Mouse (Mus musculus) left cerebral cortex, adult 9 months (tissue): ENCODE measurements around the gene Nek2.

Source experiments
- DNase-seq, 2 experiments: peaks; one replicate each; pipeline ENCODE4 v3.0.0; 2022; ENCODE audit warnings: low spot score in 2 of 2

Nek2 gene

DNA sequence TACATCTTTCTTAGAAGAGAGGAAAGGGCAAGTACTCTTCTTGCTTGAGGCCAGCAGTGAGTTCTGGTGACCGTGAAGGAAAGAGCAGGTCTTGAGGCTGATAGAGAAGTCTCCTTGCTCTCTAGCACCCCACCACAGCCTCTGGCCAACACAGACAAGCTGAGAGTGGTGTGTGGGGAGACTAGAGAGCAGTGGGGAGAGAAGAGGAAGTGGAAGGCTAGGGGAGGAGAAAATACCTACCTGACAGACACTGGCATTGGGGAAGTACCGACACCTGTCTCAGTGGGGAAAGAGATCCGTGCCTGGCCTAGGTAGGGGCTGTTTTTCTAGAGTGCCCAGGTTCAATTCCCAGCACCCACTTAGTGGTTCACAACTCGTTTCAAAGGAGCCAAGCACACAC is 7.0 kb upstream of the Nek2 start:
- DNase-seq, result no peak

DNA sequence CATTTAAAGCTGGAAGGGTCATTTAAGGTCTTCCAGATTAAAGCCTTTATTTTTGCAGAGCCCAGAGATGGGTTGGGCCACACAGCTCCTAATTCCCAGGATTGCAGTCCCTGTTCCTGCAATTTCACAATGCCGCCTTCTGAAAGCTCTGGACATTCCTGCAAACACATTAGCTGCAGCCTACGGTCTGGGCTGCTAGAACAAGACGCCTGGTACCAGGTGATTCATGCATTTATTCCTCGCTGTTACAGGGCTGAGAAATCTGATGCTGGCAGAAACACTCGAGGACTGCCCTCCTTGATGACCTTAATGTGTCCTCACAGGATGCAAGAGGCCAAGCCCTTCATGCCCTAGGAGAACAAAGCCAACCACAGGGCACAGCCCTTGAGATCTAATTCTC is 6.3 kb upstream of the Nek2 start:
- DNase-seq, result no peak

DNA sequence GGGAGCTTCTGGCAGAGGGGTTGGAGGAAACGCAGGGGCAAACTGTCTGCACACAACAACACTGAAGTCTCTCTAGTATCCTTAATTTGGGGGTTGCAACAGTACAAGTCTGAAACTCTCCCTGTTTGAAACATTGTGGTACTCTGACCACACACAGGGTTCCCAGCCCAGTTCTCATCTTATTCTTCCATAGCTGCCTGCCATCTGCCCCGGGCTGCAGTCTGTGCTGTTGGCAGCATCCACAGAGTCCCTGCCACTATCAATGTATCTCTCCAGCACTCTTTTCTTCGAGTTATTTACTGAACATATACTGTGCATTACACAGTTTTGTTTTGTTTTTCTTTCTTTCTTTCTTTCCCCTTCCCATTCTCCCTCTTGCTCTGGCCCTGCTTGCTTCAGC is 4.6 kb upstream of the Nek2 start:
- DNase-seq, result no peak

DNA sequence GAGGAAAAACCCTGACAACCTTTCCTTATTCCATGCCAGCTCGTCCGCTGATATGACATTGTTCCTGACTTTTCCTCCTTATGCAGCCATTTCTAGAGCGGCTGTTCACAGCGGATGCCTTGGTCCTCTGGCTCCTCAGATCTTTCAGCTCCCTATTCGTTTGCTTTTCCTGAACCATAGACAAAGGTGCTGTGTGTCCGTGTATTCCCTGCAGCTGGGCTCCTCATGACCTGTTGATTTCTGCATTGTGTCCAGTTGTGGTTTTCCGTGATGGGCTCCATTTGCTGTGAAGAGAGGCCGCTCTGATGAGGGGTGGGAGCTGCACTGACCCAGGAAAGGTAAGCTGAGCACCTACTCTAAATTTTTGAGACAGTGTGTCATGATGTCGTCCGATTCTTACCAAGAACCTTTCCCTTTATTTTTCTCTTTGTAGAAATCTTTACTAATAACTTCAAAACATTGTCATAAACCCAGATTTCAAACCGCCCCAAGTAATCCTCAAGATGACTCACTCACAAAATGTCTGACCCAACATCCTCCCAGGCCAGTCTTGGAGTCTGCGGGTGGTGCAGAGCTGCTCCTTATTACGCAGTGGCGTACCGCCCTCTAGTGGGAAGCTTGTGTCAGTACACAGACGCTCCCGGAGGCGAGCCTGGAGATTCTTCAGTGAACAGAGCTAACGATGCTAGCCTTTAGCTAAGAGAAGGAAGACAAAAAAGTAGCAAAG is 3.7 kb upstream of the Nek2 start:
- DNase-seq, result peak; percentile 56 to 91

DNA sequence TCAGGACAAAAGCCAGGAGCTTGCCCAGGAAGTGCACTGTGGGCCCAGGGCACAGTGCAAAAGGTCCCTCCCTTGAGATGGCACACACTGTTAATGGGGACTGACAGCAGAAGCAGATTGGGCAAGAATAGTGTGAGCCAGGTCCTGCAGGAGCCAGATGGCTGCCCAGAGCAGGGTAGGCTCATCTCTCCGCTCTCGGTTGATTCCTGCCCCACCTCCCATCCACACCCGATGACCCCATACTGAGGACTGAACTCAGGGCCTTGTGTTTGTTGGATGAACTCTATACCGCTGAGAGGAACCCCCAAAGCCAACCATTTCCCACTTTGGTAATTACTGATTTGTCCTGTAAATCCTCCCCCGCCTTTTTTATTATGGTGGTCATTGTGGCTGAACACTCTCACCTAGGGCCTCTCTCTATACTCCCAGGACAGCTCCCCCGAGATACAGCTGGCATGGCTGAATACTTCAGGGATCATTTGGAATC is 3.1 kb upstream of the Nek2 start:
- DNase-seq, result no peak

DNA sequence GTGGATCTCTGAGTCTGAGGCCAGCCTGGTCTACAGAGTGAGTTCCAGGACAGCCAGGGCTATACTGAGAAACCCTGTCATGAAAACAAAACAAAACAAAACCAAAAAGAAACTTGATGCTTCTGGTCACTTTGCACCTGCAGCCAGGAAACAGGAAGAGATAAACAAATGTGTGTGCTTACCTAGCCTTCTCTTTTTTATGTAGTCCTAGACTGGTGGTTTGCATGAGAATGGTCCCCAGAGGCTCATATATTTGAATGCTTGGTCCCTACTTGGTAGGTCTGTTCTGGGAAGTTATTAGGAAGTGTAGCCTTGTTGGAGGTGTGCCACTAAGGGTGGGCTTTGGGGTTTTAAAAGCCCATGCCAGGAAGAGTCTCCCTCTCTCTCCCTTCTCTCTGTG is 2.2 kb upstream of the Nek2 start:
- DNase-seq, result no peak

DNA sequence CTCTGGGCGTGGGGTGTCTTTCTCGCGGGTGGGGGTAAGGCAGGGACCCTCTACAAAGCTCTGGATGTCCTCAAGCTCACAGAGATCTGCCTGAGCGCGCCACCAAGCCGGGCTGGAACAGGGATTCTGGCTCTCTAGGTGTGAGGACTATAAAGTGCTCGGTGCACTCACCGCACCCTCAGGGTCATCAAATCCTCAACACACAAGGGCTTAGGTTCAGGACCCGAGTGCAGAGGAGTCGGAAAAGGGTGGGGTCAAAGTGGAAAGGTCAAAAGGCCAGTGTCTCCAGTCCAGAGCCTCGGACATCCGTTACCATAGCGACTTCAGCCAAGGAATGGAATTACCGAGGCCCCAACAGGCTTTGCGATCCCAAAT is 306 bp upstream of the Nek2 start:
- DNase-seq, result no peak

DNA sequence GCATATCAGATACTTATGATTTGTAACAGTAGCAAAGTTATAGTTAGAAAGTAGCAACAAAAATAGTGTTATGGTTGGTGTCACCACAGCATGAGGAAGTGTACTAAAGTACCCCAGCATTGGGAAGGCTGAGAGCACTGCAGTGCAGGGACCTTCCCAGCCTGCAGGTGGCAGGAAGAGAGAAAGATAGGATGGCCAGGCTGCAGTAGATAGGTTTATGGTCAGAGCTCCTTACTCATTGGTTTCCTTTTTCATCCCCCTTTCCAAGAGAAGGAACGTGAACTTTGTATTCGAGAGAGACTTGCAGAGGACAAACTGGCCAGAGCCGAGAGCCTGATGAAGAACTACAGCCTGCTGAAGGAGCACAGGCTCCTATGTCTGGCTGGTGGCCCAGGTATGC is 7.9 kb downstream of the Nek2 start:
- no peak for DNase-seq

DNA sequence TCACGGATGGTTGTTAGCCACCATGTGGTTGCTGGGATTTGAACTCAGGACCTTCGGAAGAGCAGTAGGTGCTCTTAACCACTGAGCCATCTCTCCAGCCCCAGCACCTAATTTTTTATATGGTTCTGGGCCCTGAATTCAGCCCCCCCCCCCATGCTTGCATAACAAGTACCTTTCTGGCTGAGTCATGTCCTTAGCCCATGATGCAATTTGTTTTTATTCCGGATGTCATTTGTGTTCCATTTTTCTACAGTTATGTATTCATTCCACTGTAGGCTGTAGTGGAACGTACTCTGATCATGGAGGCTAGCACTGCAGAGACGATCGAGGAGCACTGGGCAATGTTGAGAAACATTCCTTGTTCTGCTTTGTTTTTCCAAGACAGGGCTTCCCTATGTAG is 12.2 kb downstream of the Nek2 start:
- no peak for DNase-seq

DNA sequence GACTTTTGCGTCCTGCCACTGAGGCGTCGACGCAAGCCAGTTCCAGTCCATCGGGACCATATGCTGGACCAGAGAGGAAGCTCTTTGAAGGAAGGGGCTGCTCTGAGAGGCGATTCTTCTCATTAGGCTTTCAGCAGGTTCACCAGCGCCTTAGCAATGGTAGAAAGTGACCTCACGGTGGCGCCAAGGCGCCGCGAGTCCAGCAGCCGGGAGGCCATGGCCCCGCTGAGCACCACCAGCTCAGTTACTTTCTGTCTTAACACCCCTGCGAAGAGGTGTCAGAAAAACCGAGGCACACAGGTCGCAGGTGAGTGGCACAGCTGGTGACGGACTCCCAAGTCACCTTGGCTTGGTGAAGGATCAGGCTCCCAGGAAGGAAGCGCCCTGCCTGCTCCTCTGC is 13.6 kb downstream of the Nek2 start:
- DNase-seq, result peak in 1 of 2 experiments; percentile 59

DNA sequence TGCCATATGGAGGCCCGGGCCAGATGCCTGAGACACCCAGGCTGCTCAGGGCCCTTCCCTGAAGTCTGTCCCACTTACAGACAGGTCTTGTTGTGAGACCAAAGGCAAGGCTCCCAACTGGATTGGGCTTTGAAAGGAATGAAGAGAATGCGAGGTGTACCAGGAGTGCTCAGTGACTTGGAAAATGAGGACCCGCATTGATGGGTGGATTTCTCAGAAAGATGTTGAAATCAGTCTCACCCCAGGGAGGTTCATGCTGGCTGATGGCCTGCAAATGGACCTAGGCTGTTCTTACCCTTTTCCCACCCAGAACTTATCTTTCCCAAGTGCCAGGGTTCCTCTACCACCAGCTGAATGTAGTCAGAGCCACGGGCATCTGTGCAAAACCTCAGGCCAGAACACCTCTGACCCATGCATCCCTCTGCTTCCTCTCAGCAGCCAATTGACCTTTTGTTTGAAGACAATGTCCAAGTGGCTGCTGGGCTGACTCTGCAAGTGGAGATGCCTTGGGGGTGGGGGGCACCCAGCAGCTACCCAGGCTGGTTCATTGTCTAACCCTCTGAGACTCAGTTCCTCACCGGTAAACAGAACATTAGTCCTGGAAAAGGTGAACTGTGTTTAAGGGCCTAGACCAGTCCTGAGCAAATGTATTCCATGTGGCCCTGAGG is 15.2 kb downstream of the Nek2 start:
- no peak for DNase-seq

DNA sequence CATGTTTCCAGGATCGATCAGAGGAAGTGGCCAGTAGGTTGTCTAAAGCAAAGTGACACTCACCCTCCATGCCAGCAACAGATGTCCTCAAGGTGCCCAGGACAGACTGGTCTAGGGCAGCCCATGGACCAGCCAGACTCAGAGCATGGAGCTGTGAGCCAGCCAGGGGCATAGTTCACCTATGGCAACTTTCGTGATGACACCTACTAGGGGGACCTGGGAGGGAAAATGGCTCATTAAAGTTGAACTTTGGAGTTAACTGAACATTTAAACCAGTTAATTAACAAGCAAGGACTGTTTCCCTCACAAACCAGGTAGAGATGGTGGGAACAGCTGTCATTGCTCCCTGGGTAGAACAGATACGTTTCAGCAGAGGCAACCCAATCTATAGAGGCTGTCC is 16.4 kb downstream of the Nek2 start:
- DNase-seq, result no peak

DNA sequence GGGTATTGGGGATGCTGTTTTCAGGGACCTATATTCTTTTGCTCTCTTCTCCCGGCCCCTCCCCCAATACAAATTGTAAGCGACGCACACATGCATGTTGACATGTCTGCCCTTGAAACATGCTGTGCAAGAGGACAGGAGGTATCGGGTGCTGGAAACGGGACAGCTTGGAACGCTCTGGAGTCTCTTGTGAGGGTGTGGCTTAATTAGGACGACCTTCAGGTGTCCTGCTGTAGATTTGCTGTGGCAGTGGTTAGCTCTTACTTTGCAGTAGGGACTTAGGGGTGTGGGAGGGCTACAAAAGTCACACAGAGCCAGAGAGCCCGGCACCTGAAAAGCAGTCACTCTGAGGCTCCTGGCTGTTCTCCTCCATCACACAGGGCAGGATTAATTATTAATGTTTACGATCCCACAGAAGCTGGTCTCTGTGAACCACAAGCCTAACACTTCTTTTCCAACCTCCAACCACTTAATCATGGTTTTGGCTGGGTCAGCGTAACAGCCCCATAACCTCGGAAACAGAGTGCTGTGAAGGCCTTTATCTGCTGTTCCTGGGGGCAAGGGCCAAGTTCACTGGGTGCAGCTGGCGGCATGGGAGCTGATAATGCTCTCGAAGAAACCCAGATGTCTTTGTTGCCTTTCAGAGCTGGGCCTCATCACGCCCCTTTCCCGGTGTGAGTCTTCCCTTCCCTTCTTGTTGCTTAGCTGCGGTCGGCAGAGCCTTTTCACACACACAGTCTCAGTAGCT is 17.9 kb downstream of the Nek2 start:
- DNase-seq, result no peak

DNA sequence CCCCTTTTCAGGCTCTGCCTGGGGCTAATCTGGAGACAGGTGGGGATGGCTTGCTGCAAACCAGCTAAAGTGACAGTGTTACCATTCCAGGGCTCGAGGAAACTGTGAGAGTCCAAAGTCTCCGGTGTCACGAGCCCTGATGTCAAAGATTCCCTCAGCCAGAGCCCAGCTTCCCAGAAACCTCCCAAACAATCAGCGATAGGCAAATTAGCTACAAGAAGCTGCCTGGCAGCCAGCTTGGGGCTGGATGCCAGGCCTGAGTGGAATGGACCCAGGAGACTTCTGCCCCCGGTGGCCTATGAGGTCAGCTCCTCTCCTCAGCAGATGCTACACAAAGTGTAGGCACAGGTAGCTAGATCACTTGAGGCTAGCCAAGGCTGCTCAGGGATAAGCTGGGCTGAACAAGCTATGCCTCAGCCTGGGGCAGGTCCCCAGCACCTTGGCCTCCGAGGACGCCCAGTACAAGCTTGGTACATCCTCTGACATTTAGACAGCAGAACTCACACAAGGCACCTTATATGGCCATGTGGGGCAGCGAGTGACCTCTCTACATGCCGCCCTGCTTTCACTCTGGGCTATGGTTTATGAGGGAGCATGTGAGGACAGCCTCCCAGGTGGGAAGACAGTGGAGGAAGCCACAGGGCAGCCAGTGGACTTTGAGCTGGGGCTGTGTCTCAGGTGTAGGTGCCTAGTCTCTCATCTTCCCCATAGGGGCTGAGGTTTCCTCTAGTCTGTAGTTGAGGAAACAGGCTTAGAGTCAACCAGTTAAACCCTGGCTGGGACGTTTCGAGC is 19.7 kb downstream of the Nek2 start:
- no peak for DNase-seq

DNA sequence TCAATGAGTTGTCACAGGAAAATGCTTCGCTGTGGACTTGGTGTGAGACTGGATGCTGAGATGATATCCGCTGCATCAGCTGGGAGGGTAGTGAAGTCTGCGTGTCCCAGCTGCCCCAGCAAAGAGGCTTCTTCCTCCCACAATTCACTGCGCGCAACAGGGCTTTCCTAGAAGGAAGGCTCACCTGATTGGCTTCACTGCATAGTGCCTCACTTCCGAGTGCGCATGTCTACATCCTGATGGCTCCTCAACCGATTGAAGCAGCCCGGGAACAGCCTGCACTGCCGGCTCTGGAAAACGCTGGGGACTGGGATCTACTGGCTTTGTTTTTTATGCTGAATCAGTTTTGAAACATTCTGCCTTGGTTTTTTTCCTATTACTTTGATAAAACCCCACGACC is 21.0 kb downstream of the Nek2 start:
- DNase-seq, result no peak

DNA sequence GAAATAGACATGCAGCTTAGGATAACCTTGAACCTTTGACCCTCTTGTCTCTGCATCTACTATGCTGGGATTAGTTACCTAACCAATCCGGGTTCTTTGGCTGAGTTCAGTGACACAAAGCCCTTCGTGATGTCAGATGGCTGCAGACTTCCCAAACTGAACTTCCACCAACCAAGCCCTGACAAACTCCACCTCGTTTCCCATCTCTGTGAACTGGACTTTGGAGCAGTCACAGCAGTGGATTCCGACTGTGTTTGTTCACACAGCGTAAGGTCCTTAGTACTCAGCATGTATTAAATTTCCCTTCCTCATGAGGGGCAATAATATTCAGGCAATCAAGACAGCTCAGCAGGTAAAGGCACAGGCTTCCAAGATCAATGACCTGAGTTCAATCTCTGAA is 25.4 kb downstream of the Nek2 start:
- no peak for DNase-seq

DNA sequence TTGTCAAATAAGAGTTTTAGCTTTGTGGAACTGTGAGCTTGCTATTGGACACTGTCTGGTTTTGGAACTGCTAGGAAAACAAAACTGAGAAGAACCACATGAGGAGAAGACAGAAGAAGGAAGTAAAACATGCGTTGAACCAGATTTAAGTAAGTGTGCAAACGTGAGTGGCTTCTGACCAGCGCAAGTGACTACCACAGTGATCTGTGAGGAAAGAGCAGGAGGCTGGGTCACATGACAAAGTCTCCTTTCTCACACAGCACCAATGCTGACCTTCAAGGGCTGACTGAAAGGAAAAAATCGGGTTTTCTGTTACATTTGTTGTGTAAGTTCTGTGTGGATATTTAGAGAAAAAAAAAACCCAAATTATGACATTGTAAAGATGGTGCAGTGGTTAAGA is 28.3 kb downstream of the Nek2 start:
- DNase-seq, result no peak

DNA sequence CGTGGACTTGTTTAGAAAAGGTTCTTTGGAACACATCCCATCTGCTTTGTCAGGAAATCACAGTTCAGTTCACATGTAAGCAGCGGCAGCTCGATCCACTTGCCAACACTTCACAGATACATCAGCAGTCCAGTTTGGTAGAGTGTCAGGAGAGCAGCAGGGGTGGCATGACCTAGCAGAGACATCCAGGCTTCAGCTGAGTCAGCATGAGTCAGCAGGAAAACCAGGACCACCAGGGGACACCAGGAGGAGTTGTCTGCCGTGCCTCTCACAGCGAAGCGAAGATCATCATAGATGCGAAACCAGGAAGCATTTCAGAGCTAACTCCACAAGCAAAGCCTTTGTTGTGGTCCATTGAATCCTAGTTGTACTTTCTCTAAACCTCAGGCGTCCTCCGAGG is 32.2 kb downstream of the Nek2 start:
- DNase-seq, result no peak

DNA sequence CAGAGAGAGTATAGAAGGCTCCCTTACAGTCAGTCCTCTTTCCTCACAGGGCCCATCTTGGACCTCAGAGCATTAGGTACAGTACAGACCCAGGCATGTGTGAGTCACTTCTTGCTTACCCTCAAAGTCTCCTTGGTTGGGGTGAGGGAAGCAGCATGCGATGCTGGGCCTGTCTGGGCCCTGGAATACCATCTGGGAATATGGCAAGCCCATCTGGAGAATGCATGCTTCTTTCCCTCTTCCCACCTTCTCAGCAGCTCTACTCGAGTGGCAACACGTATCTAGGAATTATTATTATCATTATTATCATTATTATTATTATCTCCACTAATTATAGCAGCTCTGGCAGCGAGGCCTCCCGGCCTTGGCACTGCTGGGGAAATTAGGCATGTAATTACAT is 33.5 kb downstream of the Nek2 start:
- DNase-seq, result no peak

DNA sequence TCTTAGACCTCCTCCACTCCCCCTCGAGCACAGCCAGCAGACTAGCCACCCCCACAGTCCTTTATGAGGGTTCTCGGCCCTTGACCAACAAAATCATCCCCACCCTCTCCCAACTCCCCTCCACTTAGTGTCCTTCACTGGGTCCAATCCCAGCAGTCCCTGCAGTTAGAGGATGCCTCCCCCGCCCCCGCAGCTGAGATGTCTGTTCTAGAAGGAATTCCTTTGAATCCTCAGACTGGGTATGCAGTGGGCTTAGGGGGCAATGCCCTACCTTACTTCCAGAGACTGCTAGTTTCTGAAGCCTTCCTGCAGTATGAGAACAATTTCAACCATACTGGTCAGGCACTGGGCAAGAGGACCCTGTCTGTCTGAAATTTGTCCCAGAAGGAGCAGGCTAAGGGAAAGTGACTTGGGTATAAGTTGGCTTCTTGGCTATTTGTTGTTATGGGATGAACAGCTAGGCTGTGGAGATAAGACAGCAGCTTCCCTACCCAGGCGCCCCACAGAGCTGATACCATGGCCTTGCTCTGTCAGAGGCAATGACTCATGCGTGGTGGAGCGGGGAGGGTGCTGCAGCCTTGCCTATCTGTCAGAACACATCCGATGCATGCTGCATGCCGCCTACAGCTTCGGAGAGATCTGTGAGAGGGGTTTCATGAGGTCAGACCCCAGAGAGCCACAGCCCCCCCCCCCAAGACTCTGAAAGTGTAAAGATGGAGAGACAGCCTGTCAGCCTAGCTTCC is 34.1 kb downstream of the Nek2 start:
- DNase-seq, result peak in 1 of 2 experiments; percentile 30

DNA sequence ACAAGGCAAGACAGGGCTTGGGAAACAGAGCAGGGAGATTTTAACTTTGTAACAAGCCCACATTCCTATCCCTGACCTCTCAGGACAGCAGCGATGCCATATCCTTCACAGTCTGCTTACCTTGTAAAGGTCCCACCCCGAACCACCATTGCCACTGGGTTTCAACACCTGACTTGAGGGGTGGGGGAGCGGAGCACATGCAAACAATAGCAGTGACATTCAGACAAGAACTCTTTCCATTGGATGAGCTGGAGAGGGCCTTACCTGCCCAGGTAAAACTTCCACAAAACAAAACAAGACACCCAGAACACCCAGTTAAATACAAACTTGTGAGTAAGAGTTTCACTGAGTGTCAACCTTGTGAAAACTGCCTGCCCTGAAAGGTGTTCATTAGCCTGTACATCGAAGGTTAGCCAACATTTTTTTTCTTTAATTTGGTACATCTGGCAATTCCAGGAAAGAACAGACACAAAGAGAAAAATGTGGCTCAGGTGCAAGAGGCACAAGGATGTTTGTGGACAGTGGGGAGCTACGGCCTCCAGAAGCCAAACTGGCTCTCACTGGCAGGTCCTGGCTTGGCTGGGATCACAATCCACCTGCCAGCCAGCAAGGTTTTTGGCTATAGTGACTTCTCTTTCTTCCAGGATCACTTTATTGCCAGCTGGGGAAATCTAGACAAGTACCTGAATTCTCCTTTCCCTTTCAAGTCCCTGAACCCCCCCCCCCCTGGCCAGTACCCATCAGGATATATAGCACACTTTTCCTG is 35.8 kb downstream of the Nek2 start:
- DNase-seq, result no peak
